Comparison of ENCODE assay signal across 9 mouse cellular contexts in the genomic region with DNA sequence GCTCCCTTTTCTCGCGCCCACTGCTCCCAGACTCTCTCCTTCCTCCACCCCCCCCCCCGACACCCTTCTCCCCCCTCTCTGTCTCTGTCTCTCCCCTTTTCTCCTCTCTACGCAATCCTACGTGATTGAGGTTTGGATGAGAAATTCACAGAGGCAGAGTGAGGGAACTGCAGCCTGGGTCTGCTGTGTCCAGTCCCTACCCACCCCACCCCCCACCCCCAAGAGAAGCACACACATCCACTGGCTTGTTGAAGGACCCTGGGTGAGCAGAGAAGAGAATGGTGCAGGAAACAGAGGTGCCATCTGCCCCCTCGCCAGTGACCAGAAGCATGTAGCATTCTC.
DNase-seq lines count a peak whose midpoint lies in the region; ATAC-seq and TF ChIP-seq lines count a peak whose summit lies in the region.
"Had no signal": no experiment of that assay in that cellular context is flagged by ENCODE, and none has a peak within 500 bp of the region (broad histone marks: within the 10 kb centered on the region; RNA-seq: fewer than 3 reads in every experiment).

No protein-coding gene starts in this region.

- no peak for ATAC-seq in intestine, embryonic 14.5 days (replicated peaks; ENCODE audit: low FRiP score, low TSS enrichment, low read depth)
- ATAC-seq in neural tube, embryonic 13.5 days (ENCODE audit: low read depth) = peak; percentile 61
- ATAC-seq in CD4-positive, CD25-positive, alpha-beta regulatory T cell, adult 4 months = no peak

- 5% methylated on average over 6 of the region's 6 CpGs for WGBS in kidney, adult 2 months
- under 1% methylated on average over 6 of the region's 6 CpGs for WGBS in embryonic facial prominence, embryonic 10.5 days
- WGBS in intestine, embryonic 14.5 days = 2% methylated on average over 6 of the region's 6 CpGs
- WGBS in neural tube, embryonic 13.5 days = 6% methylated on average over 4 of the region's 6 CpGs

- no peak for TF ChIP-seq CTCF in kidney, adult 2 months (conservative IDR thresholded peaks at IDR 0.05; ENCODE audit: insufficient read depth, insufficient read length, low read depth, low read length)

- no peaks in the 10 kb centered on the region for H3K36me3 ChIP-seq in kidney, adult 2 months (ENCODE audit: control insufficient read depth, insufficient read depth, low read length)
- no peaks in the 10 kb centered on the region for H3K36me3 ChIP-seq in embryonic facial prominence, embryonic 10.5 days (replicated peaks)
- no peaks in the 10 kb centered on the region for H3K36me3 ChIP-seq in intestine, embryonic 14.5 days (ENCODE audit: control insufficient read depth, insufficient read depth, low read length)
- H3K36me3 ChIP-seq in neural tube, embryonic 13.5 days = no peaks in the 10 kb centered on the region

- no peak for DNase-seq in kidney, adult 2 months
- DNase-seq in kidney, postnatal 14 days = no peak
- DNase-seq in embryonic facial prominence, embryonic 10.5 days (ENCODE audit: low spot score) = no peak
- DNase-seq in intestine, embryonic 14.5 days (ENCODE audit: low spot score) = no peak
- DNase-seq in urinary bladder, postnatal 36 days (ENCODE audit: low spot score in 2 of 2) = no peak
- DNase-seq in adipocyte (ENCODE audit: low spot score) = no peak

- peaks cover 6% of the 10 kb centered on the region for H3K27me3 ChIP-seq in kidney, adult 2 months (replicated peaks; ENCODE audit: control insufficient read depth, insufficient read depth, low read length)
- H3K27me3 ChIP-seq in embryonic facial prominence, embryonic 10.5 days (replicated peaks; ENCODE audit: low read depth, poor library complexity, severe bottlenecking) = peaks cover 70% of the 10 kb centered on the region
- peaks cover 69% of the 10 kb centered on the region for H3K27me3 ChIP-seq in intestine, embryonic 14.5 days (replicated peaks; ENCODE audit: control insufficient read depth, insufficient read depth, low read length)
- peaks cover 26% of the 10 kb centered on the region for H3K27me3 ChIP-seq in neural tube, embryonic 13.5 days

- no peak overlapping the region for H3K27ac ChIP-seq in kidney, adult 2 months (ENCODE audit: insufficient read depth, low read depth, low read length)
- no peak overlapping the region; the same call in 1 of the 2 replicates for H3K27ac ChIP-seq in embryonic facial prominence, embryonic 10.5 days (replicated peaks)
- H3K27ac ChIP-seq in intestine, embryonic 14.5 days (ENCODE audit: low read depth) = no peak overlapping the region
- H3K27ac ChIP-seq in neural tube, embryonic 13.5 days (replicated peaks) = peak overlapping the region; percentile 90
- H3K27ac ChIP-seq: liver, embryonic 14.5 days had no signal

- peak overlapping the region; percentile 29; the same call in 1 of the 2 replicates for H3K9ac ChIP-seq in intestine, embryonic 14.5 days (ENCODE audit: low read length)
- H3K9ac ChIP-seq in neural tube, embryonic 13.5 days = peak overlapping the region; percentile 87
- H3K9ac ChIP-seq: liver, embryonic 14.5 days had no signal

- no peaks in the 10 kb centered on the region for H3K9me3 ChIP-seq in embryonic facial prominence, embryonic 10.5 days
- no peaks in the 10 kb centered on the region for H3K9me3 ChIP-seq in intestine, embryonic 14.5 days (ENCODE audit: control insufficient read depth, low read length)
- no peaks in the 10 kb centered on the region for H3K9me3 ChIP-seq in neural tube, embryonic 13.5 days

- H3K4me2 ChIP-seq in intestine, embryonic 14.5 days (ENCODE audit: low read length) = peak overlapping the region; percentile 99
- H3K4me2 ChIP-seq in neural tube, embryonic 13.5 days = peak overlapping the region; percentile 92

- no peaks in the 10 kb centered on the region for H3K4me1 ChIP-seq in kidney, adult 2 months (ENCODE audit: control insufficient read depth, insufficient read depth, low read length)
- peaks cover 27% of the 10 kb centered on the region for H3K4me1 ChIP-seq in embryonic facial prominence, embryonic 10.5 days
- H3K4me1 ChIP-seq in intestine, embryonic 14.5 days (replicated peaks; ENCODE audit: control insufficient read depth, insufficient read depth, low read length) = peaks cover 5% of the 10 kb centered on the region; the same call in 1 of the 2 replicates
- H3K4me1 ChIP-seq in neural tube, embryonic 13.5 days (replicated peaks) = peaks cover 26% of the 10 kb centered on the region

- peak overlapping the region; percentile 50; the same call in 1 of the 2 replicates for H3K4me3 ChIP-seq in kidney, adult 2 months (ENCODE audit: insufficient read depth, low read depth, low read length)
- peak overlapping the region; percentile 78 for H3K4me3 ChIP-seq in embryonic facial prominence, embryonic 10.5 days
- peak overlapping the region; percentile 59 for H3K4me3 ChIP-seq in intestine, embryonic 14.5 days (ENCODE audit: low read depth, low read length)
- peak overlapping the region; percentile 79 for H3K4me3 ChIP-seq in neural tube, embryonic 13.5 days

- no peak for TF ChIP-seq POLR2A in kidney, adult 2 months (IDR thresholded peaks at IDR 0.05; ENCODE audit: low read depth, low read length)
